Mouse (Mus musculus) 416B (cell line): ENCODE results near the gene Pik3ap1.
A peak's percentile ranks its signal among the peaks of the same experiment; 100 is the strongest.

Source experiments
- DNase-seq: peaks from one replicate; pipeline ENCODE4 v3.0.0; 2011; ENCODE audit warnings: low read depth

The Pik3ap1 gene

GRCm38 (mm10) chr19:41332228-41332627 is 52.7 kb downstream of the Pik3ap1 start:
- peak; percentile 94 for DNase-seq

DNA sequence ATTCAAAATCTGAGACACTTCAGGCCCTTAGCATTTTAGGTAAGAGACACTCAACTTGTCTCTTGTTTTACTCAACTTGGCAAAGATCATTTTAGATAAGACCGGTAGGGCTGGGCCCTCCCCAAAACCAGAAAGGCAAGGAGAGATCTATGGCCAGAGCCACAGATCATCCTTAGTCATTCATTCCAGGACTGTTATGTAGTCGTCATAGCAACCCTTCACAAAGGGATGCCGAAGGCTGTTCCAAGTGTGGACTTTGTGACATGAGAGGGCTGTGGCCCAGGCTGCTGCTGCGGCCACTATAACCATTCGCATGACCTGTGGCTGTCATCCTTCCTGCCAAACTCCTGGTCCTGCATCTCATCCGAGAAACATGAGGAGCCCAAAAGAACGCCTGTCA is 54.5 kb downstream of the Pik3ap1 start:
- no peak for DNase-seq

GRCm38 (mm10) chr19:41329961-41330360 is 54.9 kb downstream of the Pik3ap1 start:
- no peak for DNase-seq

DNA sequence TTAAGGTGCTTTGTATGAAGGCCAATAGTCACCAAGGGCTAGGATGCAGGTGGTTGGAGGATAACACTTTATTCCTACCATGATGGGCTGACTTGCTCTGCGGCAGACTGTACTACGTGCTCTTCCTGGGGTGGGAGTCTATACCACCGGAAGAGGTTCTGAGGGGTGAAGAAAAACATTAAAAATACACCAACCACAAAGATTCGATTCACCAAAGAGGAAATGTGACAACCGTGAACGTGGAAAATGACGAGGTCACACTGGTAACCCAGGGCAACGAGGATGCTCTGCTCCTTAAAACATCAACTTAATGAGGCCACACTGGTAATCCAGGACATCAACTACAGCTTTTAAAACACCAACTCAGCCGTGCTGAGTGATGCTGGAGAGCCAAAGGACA is 56.2 kb downstream of the Pik3ap1 start:
- peak; percentile 57 for DNase-seq

GRCm38 (mm10) chr19:41323813-41324212 is 61.1 kb downstream of the Pik3ap1 start:
- no peak for DNase-seq

DNA sequence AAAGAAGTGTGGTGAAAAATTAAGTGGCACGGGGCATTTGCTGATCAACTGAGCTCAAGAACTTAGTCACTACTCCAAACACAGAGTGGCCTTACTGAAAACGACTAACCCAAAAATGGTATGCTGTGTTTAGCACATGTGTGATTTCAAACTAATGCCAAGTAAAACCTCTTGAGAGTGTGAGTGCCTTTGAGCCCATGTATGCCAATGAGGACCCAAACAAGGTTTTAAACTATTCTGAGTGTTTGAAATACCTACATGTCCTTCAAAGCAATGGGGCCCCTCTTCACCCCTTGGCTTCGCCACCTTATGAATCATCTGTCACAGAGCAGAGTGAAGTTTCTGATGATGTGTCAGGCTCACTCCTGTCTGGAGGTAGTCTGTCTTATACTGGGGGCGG is 61.8 kb downstream of the Pik3ap1 start:
- DNase-seq, result no peak

- peak; percentile 96 for DNase-seq
Observed at GRCm38 (mm10) chr19:41321149-41321548, 63.8 kb downstream of the Pik3ap1 start.

DNA sequence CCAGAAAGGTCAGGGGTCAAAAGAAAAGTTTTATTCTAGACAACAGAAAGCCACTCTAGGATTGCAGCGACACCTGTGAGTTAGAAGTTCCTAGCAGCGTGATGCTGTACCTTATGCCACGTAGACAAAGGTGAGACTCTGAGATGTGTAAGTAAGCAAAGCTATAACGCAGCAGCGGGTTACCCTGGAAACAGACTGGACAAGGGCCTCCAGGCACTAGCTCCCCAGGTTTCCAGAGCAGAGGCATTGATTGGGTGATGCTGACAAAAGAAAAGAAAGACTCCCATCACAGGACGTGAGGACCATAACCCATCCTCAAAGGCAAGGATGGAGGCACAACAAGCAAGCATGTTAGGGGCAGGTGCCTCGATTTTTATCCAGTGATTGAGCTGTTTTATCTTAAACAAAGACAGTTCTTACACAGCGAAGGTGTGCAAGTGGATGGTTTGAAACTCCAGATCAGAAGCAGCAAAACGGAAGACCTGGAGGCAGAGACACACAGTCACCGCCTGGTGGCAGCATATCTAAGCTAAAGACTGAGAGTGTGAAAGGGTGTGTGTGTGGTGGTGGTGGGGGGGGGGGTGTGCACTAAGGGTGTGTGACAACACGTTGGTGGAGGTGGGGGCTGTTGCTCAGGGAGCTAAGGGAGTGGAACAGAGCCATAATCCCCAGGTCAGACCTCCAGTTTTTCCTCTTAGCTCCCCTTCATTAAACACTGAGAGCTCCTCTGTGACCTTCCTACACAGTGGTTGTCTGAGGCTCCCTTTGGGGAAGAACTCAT is 67.4 kb downstream of the Pik3ap1 start:
- peak; percentile 75 for DNase-seq

- no peak for DNase-seq
Observed at GRCm38 (mm10) chr19:41314696-41315095, 70.2 kb downstream of the Pik3ap1 start.

DNA sequence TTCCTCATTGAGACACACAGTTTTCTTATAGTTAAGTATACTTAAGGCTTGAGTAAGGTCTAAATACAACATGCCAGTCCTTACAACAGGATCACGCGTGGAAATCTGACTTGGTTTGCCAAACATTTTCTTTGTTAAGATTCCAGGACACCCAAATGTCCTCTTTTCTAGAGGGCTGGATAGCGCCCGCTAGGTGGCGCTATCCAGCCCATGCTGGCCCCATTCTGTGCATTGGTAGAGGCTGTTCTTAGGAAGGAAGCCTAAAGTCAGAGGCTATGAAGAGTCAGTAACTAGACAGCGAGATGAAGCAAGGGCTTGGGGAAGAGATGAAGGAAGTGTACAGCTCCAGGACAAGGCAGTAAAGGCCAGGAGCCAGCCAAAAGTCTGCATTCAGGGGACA is 71.2 kb downstream of the Pik3ap1 start:
- DNase-seq, result peak; percentile 62

DNA sequence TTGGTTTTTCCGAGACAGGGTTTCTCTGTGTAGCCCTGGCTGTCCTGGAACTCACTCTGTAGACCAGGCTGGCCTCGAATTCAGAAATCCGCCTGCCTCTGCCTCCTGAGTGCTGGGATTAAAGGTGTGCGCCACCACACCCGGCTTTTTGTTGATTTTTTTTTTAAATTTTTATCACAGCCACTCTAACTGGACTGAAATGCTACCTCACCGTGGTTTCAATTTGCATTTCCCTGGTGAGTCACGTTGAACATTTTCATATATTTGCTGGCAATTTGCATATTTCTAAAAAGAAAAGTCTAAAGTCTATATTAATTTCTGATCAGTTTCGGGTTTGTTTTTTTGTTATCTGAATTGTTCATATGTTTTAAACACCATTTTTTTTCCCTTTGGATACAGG is 72.3 kb downstream of the Pik3ap1 start:
- DNase-seq, result peak; percentile 46

DNA sequence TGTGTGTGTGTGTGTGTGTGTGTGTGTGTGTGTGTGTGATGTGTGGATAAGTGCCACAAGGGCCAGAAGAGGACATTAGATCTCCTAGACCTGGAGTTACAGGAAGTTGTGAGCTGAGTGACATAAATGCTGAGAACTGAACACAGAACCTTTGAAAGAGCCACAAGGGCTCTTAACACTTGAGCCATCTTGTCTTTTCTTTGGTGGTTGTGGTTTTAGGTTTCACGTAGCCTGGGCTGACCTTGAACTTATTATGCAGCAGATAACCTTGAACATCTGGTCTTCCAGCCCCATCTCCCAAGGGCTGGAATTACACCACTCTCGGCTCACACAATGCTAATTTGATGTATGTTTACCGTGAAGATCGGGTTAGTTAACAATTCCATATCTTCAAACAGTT is 72.9 kb downstream of the Pik3ap1 start:
- DNase-seq, result peak; percentile 63

DNA sequence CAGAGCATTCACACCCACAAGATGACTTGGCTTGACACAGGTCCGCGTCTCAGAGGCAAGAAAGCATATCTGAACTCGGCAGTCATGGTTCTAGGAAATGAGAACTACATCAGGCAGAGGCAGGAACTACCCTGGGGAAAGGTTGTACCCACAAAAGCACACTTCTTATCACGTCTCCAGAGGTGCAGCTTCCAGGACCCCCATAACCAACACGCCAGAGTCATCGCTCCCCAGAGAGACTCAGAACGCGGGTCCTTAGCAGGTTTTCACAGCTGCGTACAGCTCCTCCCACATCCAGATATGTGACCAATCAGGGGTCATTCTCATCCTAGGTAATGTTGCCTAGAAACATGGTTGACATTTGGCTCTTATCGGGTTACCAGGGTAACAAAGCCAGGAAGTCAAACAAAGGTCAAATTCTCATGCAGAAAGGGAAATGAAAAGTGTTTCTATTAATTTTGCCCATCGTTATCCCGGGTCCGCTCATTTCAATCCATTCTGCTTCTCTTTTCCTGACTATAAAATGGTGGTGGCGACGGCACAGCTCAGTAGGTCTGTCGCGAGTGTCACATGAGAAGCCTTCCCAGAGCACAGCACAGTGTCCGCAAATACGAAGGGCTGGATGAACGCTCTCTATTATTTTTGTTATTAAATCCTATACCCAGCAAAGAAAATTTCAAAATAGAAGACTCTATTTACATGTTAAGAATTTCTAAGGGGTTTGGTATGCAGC is 73.8 kb downstream of the Pik3ap1 start:
- no peak for DNase-seq

GRCm38 (mm10) chr19:41303933-41304332 is 81.0 kb downstream of the Pik3ap1 start:
- no peak for DNase-seq

GRCm38 (mm10) chr19:41303433-41303832 is 81.5 kb downstream of the Pik3ap1 start:
- DNase-seq, result no peak

- DNase-seq, result no peak
Observed at GRCm38 (mm10) chr19:41301856-41302255, 83.0 kb downstream of the Pik3ap1 start.

GRCm38 (mm10) chr19:41299446-41299845 is 85.5 kb downstream of the Pik3ap1 start:
- DNase-seq, result no peak

DNA sequence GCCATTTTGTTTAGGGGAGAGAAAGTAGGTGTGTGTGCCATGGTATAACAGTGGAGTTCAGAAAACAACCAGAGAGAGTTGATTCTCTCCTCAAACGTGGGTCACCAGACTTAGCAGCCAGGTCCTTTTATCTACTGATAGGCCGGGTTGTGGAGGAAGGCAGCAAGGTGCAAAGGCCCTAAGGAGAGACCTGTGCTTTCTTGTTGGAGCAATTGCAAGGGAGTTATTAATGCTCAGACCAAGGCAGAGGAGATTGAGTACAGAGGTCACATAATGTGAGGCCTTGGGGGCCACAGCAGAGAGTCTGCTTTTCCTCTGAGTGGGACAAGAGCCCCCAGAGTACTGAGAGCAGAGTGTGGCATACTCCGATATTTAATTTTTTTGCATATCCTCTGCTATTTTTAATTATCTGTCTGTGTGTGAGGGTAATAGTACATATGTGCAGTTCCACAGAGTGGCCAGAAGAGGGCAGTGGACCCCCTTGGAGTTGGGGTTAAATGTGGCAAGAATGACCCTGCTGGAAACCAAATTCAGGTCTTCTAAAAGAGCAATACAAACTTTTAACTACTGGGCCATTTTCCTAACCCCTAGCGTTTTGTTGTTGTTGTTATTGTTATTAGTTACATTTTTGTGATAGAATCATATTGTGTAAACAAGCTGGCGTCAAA is 93.8 kb downstream of the Pik3ap1 start:
- peak; percentile 61 for DNase-seq

DNA sequence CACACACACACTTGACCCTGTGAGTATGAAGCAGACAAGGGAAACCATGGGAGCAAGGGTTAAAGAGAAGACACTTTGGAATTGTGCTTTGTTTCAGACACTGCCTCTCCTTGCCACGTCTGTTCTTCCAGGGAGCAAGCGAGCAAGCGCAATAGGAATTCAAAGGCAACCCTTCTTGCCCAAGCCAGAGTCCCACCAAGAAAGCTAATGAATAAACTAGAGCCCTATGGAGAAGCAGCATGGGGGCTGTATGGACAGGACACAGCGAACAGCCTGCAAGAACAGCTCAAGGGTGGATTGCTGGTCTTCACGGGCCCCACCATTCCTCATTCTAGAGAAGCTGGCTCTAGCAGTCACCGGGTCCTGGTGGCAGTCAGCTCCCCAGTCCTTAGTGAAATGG is 96.3 kb downstream of the Pik3ap1 start:
- DNase-seq, result no peak

GRCm38 (mm10) chr19:41287224-41287623 is 97.7 kb downstream of the Pik3ap1 start:
- DNase-seq, result no peak

- no peak for DNase-seq
Observed at GRCm38 (mm10) chr19:41284515-41284914, 100.4 kb downstream of the Pik3ap1 start.

GRCm38 (mm10) chr19:41282718-41283117 is 102.2 kb downstream of the Pik3ap1 start:
- peak; percentile 87 for DNase-seq

DNA sequence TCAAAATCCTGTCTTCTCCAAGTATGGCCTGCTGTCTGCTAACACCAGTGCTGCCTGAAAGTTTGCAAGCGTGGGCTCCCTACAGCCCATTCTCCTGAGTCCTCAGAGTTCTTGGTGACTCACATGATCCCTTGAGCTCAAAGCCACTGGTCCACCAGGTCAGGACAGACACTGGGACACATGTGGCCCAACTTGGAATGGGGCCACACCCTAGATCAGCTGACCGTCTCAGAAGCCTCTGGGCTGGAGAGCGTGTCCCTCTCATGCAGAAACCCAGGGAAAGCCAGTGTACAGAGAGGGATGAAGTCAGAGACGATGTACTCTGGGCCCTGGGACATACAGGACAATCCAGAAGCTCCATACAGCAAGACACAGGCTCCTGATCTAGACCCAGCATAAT is 102.7 kb downstream of the Pik3ap1 start:
- DNase-seq, result no peak
